Mouse (Mus musculus): Measurements from ENCODE around the gene Tmprss9.
"Not testable (repeated sequence)": the region's sequence is repeated elsewhere in the genome, so short reads cannot be mapped to it uniquely, and the experiment has no call there.

Gene Tmprss9

GRCm38 (mm10) chr10:80871581-80871980, at the start of gene Tmprss9:
Tmprss9 (plus strand) TSS chr10:80871848.
- no peak for DNase-seq (ENCODE audit: low read depth, low spot score)

GRCm38 (mm10) chr10:80821991-80822390, 49.7 kb upstream of the Tmprss9 start:
- DNase-seq (ENCODE audit: low read depth, low spot score) = peak; percentile 59

- DNase-seq (ENCODE audit: low read depth, low spot score) = no peak
Observed at GRCm38 (mm10) chr10:80822528-80822927, 49.1 kb upstream of the Tmprss9 start.

GRCm38 (mm10) chr10:80823316-80823715, 48.3 kb upstream of the Tmprss9 start:
- peak; percentile 50 for DNase-seq (ENCODE audit: low read depth, low spot score)

- DNase-seq (ENCODE audit: low read depth, low spot score) = no peak
Observed at GRCm38 (mm10) chr10:80823847-80824643, 47.6 kb upstream of the Tmprss9 start.

GRCm38 (mm10) chr10:80824827-80825226, 46.8 kb upstream of the Tmprss9 start:
- DNase-seq (ENCODE audit: low read depth, low spot score) = no peak

GRCm38 (mm10) chr10:80826151-80827062, 45.2 kb upstream of the Tmprss9 start, which contains the start of gene Oaz1:
Oaz1 (plus strand) TSS chr10:80826656.
- DNase-seq (ENCODE audit: low read depth, low spot score) = peak; percentile 100

GRCm38 (mm10) chr10:80827063-80827869, 44.4 kb upstream of the Tmprss9 start:
- DNase-seq (ENCODE audit: low read depth, low spot score) = no peak

- no peak for DNase-seq (ENCODE audit: low read depth, low spot score)
Observed at GRCm38 (mm10) chr10:80827870-80828420, 43.7 kb upstream of the Tmprss9 start.

GRCm38 (mm10) chr10:80828587-80828986, 43.1 kb upstream of the Tmprss9 start:
- DNase-seq (ENCODE audit: low read depth, low spot score) = not testable (repeated sequence)

- DNase-seq (ENCODE audit: low read depth, low spot score) = no peak
Observed at GRCm38 (mm10) chr10:80829359-80830278, 42.0 kb upstream of the Tmprss9 start.

GRCm38 (mm10) chr10:80831136-80831535, 40.5 kb upstream of the Tmprss9 start:
- no peak for DNase-seq (ENCODE audit: low read depth, low spot score)

GRCm38 (mm10) chr10:80832818-80833217, 38.8 kb upstream of the Tmprss9 start:
- DNase-seq (ENCODE audit: low read depth, low spot score) = no peak

GRCm38 (mm10) chr10:80835617-80836016, 36.0 kb upstream of the Tmprss9 start:
- DNase-seq (ENCODE audit: low read depth, low spot score) = no peak

GRCm38 (mm10) chr10:80836949-80837379, 34.7 kb upstream of the Tmprss9 start:
- DNase-seq (ENCODE audit: low read depth, low spot score) = no peak

- DNase-seq (ENCODE audit: low read depth, low spot score) = no peak
Observed at GRCm38 (mm10) chr10:80837827-80838226, 33.8 kb upstream of the Tmprss9 start.

GRCm38 (mm10) chr10:80838346-80838912, 33.2 kb upstream of the Tmprss9 start:
- peak; percentile 63 for DNase-seq (ENCODE audit: low read depth, low spot score)

GRCm38 (mm10) chr10:80839848-80840247, 31.8 kb upstream of the Tmprss9 start:
- no peak for DNase-seq (ENCODE audit: low read depth, low spot score)

GRCm38 (mm10) chr10:80841685-80842084, 30.0 kb upstream of the Tmprss9 start:
- no peak for DNase-seq (ENCODE audit: low read depth, low spot score)

GRCm38 (mm10) chr10:80842334-80842733, 29.3 kb upstream of the Tmprss9 start:
- no peak for DNase-seq (ENCODE audit: low read depth, low spot score)

Measured in 3T3-L1 (cell line).